Mouse (Mus musculus) adrenal gland, postnatal 4 days (tissue): Measurements from ENCODE around the gene H2-Aa. TPM values are rescaled to one million over a fixed set of nuclear protein-coding genes. Genes with fewer than 3 reads are reported as not detected.
A peak's percentile ranks its signal among the peaks of the same experiment; 100 is the strongest.
"Not testable (repeated sequence)": the region's sequence is repeated elsewhere in the genome, so short reads cannot be mapped to it uniquely, and the experiment has no call there.

ENCODE experiments used
- DNase-seq, 2 experiments: peaks; one replicate each; pipeline ENCODE4 v3.0.0; 2021 to 2022; ENCODE audit warnings: low spot score in 2 of 2, mixed read lengths in 2 of 2
- long read RNA-seq, 2 experiments: library from polyadenylated mRNA; stranded (forward); transcript quantifications; one replicate each; pipeline ENCODE4 v2.0.0; 2021
- total RNA-seq, 2 experiments: library from RNA; stranded (reverse); gene quantifications; 2 replicates each; pipeline ENCODE4 v1.2.3; 2021

H2-Aa gene
- 10 to 100 TPM in 1 of 2 experiments, 1 to 10 TPM in 1; 9.1 to 15.9 TPM for total RNA-seq
- long read RNA-seq, experiment 1, transcript H2-Aa-201 (5 exons, 1,128 nt) = major isoform, 11 of 11 reads
- long read RNA-seq, experiment 1, partial matches to known transcripts = 0 of 11 reads
- long read RNA-seq, experiment 1, other reads (novel, unspliced or antisense) = 0 of 11 reads
- long read RNA-seq, experiment 2, partial matches to known transcripts = 0 of 4 reads
- long read RNA-seq, experiment 2, other reads (novel, unspliced or antisense) = 0 of 4 reads

GRCm38 (mm10) chr17:34287648-34288047 lies at the start of gene H2-Aa:
Gene H2-Aa (minus strand): TSS chr17:34287823.
- peak; percentile 30 to 58 for DNase-seq

GRCm38 (mm10) chr17:34331200-34331599 lies 43.6 kb upstream of the H2-Aa start:
- no peak for DNase-seq

- DNase-seq = no peak
Measured at GRCm38 (mm10) chr17:34329807-34330206, 42.2 kb upstream of the H2-Aa start.

GRCm38 (mm10) chr17:34326373-34326772 lies 38.8 kb upstream of the H2-Aa start:
- DNase-seq = no peak

GRCm38 (mm10) chr17:34325436-34325835 lies 37.8 kb upstream of the H2-Aa start, which contains the start of gene H2-Eb2:
Gene H2-Eb2 (plus strand): TSS chr17:34325665.
- no peak for DNase-seq

GRCm38 (mm10) chr17:34317275-34317674 lies 29.7 kb upstream of the H2-Aa start:
- no peak for DNase-seq

GRCm38 (mm10) chr17:34316697-34317096 lies 29.1 kb upstream of the H2-Aa start:
- DNase-seq = no peak

- no peak for DNase-seq
Measured at GRCm38 (mm10) chr17:34315512-34315911, 27.9 kb upstream of the H2-Aa start.

GRCm38 (mm10) chr17:34314286-34314685 lies 26.7 kb upstream of the H2-Aa start:
- DNase-seq = no peak

- DNase-seq = peak; percentile 41 to 49
Measured at GRCm38 (mm10) chr17:34313393-34313792, 25.8 kb upstream of the H2-Aa start.

GRCm38 (mm10) chr17:34312185-34312584 lies 24.6 kb upstream of the H2-Aa start:
- no peak for DNase-seq

- not testable (repeated sequence) for DNase-seq
Measured at GRCm38 (mm10) chr17:34310526-34310925, 22.9 kb upstream of the H2-Aa start.

GRCm38 (mm10) chr17:34309683-34310385 lies 22.2 kb upstream of the H2-Aa start:
- DNase-seq = peak; percentile 24 to 26

GRCm38 (mm10) chr17:34309225-34309624 lies 21.6 kb upstream of the H2-Aa start:
- DNase-seq = no peak

- DNase-seq = no peak
Measured at GRCm38 (mm10) chr17:34308161-34308560, 20.5 kb upstream of the H2-Aa start.

GRCm38 (mm10) chr17:34307216-34307615 lies 19.6 kb upstream of the H2-Aa start:
- no peak for DNase-seq

- no peak for DNase-seq
Measured at GRCm38 (mm10) chr17:34306407-34306806, 18.8 kb upstream of the H2-Aa start.

- DNase-seq = peak; percentile 51 to 61
Measured at GRCm38 (mm10) chr17:34305380-34306030, 17.9 kb upstream of the H2-Aa start, which contains the start of gene H2-Eb1. Gene H2-Eb1 (plus strand): TSS chr17:34305867.

GRCm38 (mm10) chr17:34304751-34305150 lies 17.1 kb upstream of the H2-Aa start:
- peak in 1 of 2 experiments; percentile 27 for DNase-seq

GRCm38 (mm10) chr17:34303789-34304188 lies 16.2 kb upstream of the H2-Aa start:
- no peak for DNase-seq

GRCm38 (mm10) chr17:34301670-34302190 lies 14.1 kb upstream of the H2-Aa start:
- no peak for DNase-seq
